Mouse (Mus musculus) bone marrow, adult 2 months (tissue): ENCODE data around the gene Pnmal1.

Source experiments
- CTCF ChIP-seq: fragments of 200-500 bp; IDR thresholded peaks from 2 replicates; pipeline ENCODE4 v1.5.1; 2011; ENCODE audit warnings: low read length, control low read depth; ENCODE audit not compliant: control insufficient read depth, insufficient read depth
- POLR2A ChIP-seq: fragments of 200-500 bp; IDR thresholded peaks from 2 replicates; pipeline ENCODE4 v1.6.1; 2011; ENCODE audit warnings: low read depth, mild to moderate bottlenecking, control low read depth, low read length, borderline replicate concordance; ENCODE audit not compliant: control insufficient read depth

- TF ChIP-seq CTCF (no peak), POLR2A (no peak)
Measured at GRCm38 (mm10) chr7:16921881-16922335, 37.6 kb upstream of the Pnmal1 start.
